Mouse (Mus musculus): ENCODE data around the gene Scfd2. TPM values are rescaled to one million over a fixed set of nuclear protein-coding genes. Genes with fewer than 3 reads are reported as not detected.
A peak's percentile ranks its signal among the peaks of the same experiment; 100 is the strongest.

The Scfd2 gene
- polyA plus RNA-seq, 1 experiment from 2014 or later, result 14.4 TPM

DNA sequence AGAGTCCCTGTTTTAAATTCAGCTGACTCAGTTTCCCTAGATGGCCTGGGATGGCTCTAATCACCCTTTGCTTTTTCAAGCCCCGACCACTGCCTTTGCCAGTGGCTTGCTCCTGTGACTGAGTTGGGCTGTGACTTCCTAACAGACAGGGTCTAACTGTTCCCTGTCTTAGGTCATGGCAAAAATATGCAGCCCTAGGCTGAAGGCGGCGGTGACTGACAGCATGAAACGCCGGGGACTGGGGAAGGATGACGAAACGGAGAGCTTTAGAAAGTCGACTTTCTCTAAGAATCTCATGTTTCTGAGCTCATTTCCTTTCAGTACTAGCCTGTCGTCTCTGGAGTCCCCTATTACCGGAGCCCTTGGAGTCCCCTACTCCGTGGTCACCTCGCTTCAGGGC lies 359.4 kb downstream of the Scfd2 start:
- H3K27ac ChIP-seq (replicated peaks in 1 of 2; ENCODE audit: control insufficient read depth in 1 of 2, insufficient read depth in 1 of 2, low read depth in 2 of 2, low read length in 2 of 2), result peak overlapping the region; percentile 82 to 94
- no peak overlapping the region for H3K4me3 ChIP-seq (ENCODE audit: control insufficient read depth in 1 of 2, insufficient read depth in 1 of 2, low read depth in 1 of 2, low read length in 2 of 2)
- peak; percentile 79 for ATAC-seq (ENCODE audit: insufficient number of reproducible peaks, insufficient read depth, low FRiP score, low read depth)
- peaks cover 36 to 55% of the 10 kb centered on the region in 2 experiments for H3K4me1 ChIP-seq (ENCODE audit: control insufficient read depth in 2 of 2, insufficient read depth in 2 of 2, low read length in 2 of 2)
- 12% methylated on average over 12 of the region's 12 CpGs for WGBS
- no peaks in the 10 kb centered on the region for H3K27me3 ChIP-seq (ENCODE audit: control insufficient read depth, insufficient read depth, low read length)
- H3K9me3 ChIP-seq (ENCODE audit: control insufficient read depth, low read length), result no peaks in the 10 kb centered on the region
- H3K36me3 ChIP-seq (ENCODE audit: control insufficient read depth, insufficient read depth, low read length), result no peaks in the 10 kb centered on the region
- peak overlapping the region; percentile 42 for H3K4me2 ChIP-seq (ENCODE audit: low read length)
- peak overlapping the region; percentile 44 for H3K9ac ChIP-seq (ENCODE audit: low read length)

GRCm38 (mm10) chr5:74171768-74172167 lies 359.8 kb downstream of the Scfd2 start:
- H3K4me2 ChIP-seq (ENCODE audit: low read length), result peak overlapping the region; percentile 42; the same call in 1 of the 2 replicates
- H3K27me3 ChIP-seq (ENCODE audit: control insufficient read depth, insufficient read depth, low read length), result no peaks in the 10 kb centered on the region
- H3K27ac ChIP-seq (replicated peaks in 1 of 2; ENCODE audit: control insufficient read depth in 1 of 2, insufficient read depth in 1 of 2, low read depth in 2 of 2, low read length in 2 of 2), result peak overlapping the region; percentile 82 to 94
- no peaks in the 10 kb centered on the region for H3K36me3 ChIP-seq (ENCODE audit: control insufficient read depth, insufficient read depth, low read length)
- H3K4me3 ChIP-seq (ENCODE audit: control insufficient read depth in 1 of 2, insufficient read depth in 1 of 2, low read depth in 1 of 2, low read length in 2 of 2), result no peak overlapping the region
- H3K9me3 ChIP-seq (ENCODE audit: control insufficient read depth, low read length), result no peaks in the 10 kb centered on the region
- ATAC-seq (ENCODE audit: insufficient number of reproducible peaks, insufficient read depth, low FRiP score, low read depth), result no peak
- peaks cover 36 to 52% of the 10 kb centered on the region in 2 experiments for H3K4me1 ChIP-seq (ENCODE audit: control insufficient read depth in 2 of 2, insufficient read depth in 2 of 2, low read length in 2 of 2)
- peak overlapping the region; percentile 44 for H3K9ac ChIP-seq (ENCODE audit: low read length)
- 64% methylated on average over 9 of the region's 9 CpGs for WGBS

DNA sequence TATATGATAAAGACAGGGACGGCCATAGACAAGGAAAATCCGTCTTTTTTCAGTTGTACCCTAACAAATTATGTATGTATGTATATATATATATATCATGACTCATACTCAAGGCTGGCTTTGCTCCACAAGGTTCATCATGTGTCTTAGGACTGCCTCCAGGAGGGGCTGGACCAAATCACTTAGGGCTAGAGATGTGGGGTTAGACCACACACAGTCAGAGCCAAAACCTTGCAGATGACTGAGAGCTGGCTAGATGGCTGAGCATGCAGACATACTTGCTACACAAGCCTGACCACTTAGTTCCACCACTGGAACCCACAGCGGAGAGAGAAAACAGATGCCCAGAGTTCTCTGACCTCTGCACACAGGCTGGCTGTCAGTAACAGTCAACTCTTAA lies 363.5 kb downstream of the Scfd2 start:
- H3K27ac ChIP-seq (replicated peaks in 1 of 2; ENCODE audit: control insufficient read depth in 1 of 2, insufficient read depth in 1 of 2, low read depth in 2 of 2, low read length in 2 of 2), result no peak overlapping the region
- peaks cover 32 to 44% of the 10 kb centered on the region in 2 experiments for H3K4me1 ChIP-seq (ENCODE audit: control insufficient read depth in 2 of 2, insufficient read depth in 2 of 2, low read length in 2 of 2)
- WGBS, result 68% methylated on average over 3 of the region's 3 CpGs
- no peaks in the 10 kb centered on the region for H3K9me3 ChIP-seq (ENCODE audit: control insufficient read depth, low read length)
- H3K36me3 ChIP-seq (ENCODE audit: control insufficient read depth, insufficient read depth, low read length), result no peaks in the 10 kb centered on the region
- no peak overlapping the region for H3K4me3 ChIP-seq (ENCODE audit: control insufficient read depth in 1 of 2, insufficient read depth in 1 of 2, low read depth in 1 of 2, low read length in 2 of 2)
- H3K9ac ChIP-seq (ENCODE audit: low read length), result no peak overlapping the region; the same call in 1 of the 2 replicates
- H3K4me2 ChIP-seq (ENCODE audit: low read length), result no peak overlapping the region
- no peaks in the 10 kb centered on the region for H3K27me3 ChIP-seq (ENCODE audit: control insufficient read depth, insufficient read depth, low read length)
- no peak for ATAC-seq (ENCODE audit: insufficient number of reproducible peaks, insufficient read depth, low FRiP score, low read depth)

DNA sequence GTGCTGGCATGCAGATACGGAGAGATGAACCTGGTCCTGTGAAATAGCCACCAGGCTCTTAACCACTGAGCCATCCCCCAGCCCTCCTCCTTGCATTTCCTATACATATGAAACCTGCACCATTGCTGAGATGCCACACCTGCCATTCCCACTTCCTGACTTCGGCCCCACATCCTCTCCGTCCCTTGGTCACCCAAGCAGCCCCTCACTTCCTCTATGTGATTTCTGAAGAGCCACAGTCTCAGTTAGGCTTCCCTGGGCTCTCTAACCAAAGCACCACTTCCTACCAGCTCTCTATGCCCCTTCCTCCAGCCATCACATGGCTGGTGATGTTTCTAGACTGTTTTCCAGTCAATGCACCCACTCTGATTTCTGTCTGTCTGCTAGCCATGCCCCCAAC lies 364.9 kb downstream of the Scfd2 start:
- H3K27me3 ChIP-seq (ENCODE audit: control insufficient read depth, insufficient read depth, low read length), result no peaks in the 10 kb centered on the region
- no peaks in the 10 kb centered on the region for H3K9me3 ChIP-seq (ENCODE audit: control insufficient read depth, low read length)
- peaks cover 36 to 44% of the 10 kb centered on the region in 2 experiments for H3K4me1 ChIP-seq (ENCODE audit: control insufficient read depth in 2 of 2, insufficient read depth in 2 of 2, low read length in 2 of 2)
- no peak for ATAC-seq (ENCODE audit: insufficient number of reproducible peaks, insufficient read depth, low FRiP score, low read depth)
- H3K4me3 ChIP-seq (ENCODE audit: control insufficient read depth in 1 of 2, insufficient read depth in 1 of 2, low read depth in 1 of 2, low read length in 2 of 2), result no peak overlapping the region
- no peak overlapping the region for H3K4me2 ChIP-seq (ENCODE audit: low read length)
- H3K9ac ChIP-seq (ENCODE audit: low read length), result no peak overlapping the region
- H3K36me3 ChIP-seq (ENCODE audit: control insufficient read depth, insufficient read depth, low read length), result no peaks in the 10 kb centered on the region
- 82% methylated on average over 3 of the region's 3 CpGs for WGBS
- H3K27ac ChIP-seq (replicated peaks in 1 of 2; ENCODE audit: control insufficient read depth in 1 of 2, insufficient read depth in 1 of 2, low read depth in 2 of 2, low read length in 2 of 2), result no peak overlapping the region

DNA sequence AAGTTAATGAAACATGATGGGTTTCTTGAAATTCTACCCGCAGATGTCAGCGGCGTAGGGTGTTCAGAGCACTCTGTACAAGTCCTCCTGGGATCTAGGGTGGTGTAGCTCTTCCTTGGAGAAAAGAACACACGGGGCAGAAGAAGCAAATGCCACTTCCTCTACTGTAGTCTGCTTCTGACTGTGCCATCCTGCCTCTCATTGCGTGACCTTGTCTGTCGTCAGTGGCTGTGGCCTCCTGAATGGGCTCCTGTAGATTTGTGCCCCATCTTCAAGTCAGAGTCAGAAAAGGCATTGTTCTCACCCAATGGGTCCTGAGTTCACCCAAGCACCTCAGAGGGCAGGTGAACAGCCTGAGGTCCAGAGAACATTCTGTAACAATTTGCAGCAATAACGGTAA lies 367.0 kb downstream of the Scfd2 start:
- Histone ChIP-seq H3K27ac (replicated peaks in 1 of 2; ENCODE audit: control insufficient read depth in 1 of 2, insufficient read depth in 1 of 2, low read depth in 2 of 2, low read length in 2 of 2) (no peak overlapping the region), H3K27me3 (ENCODE audit: control insufficient read depth, insufficient read depth, low read length) (no peaks in the 10 kb centered on the region), H3K4me2 (ENCODE audit: low read length) (no peak overlapping the region), H3K36me3 (ENCODE audit: control insufficient read depth, insufficient read depth, low read length) (no peaks in the 10 kb centered on the region), H3K9me3 (ENCODE audit: control insufficient read depth, low read length) (no peaks in the 10 kb centered on the region), H3K4me1 (ENCODE audit: control insufficient read depth in 2 of 2, insufficient read depth in 2 of 2, low read length in 2 of 2) (peaks cover 50 to 61% of the 10 kb centered on the region in 2 experiments), H3K9ac (ENCODE audit: low read length) (no peak overlapping the region), H3K4me3 (ENCODE audit: control insufficient read depth in 1 of 2, insufficient read depth in 1 of 2, low read depth in 1 of 2, low read length in 2 of 2) (no peak overlapping the region)
- WGBS, result 84% methylated on average over 7 of the region's 7 CpGs
- no peak for ATAC-seq (ENCODE audit: insufficient number of reproducible peaks, insufficient read depth, low FRiP score, low read depth)

- Histone ChIP-seq H3K27me3 (ENCODE audit: control insufficient read depth, insufficient read depth, low read length) (no peaks in the 10 kb centered on the region), H3K4me1 (ENCODE audit: control insufficient read depth in 2 of 2, insufficient read depth in 2 of 2, low read length in 2 of 2) (peaks cover 47 to 60% of the 10 kb centered on the region in 2 experiments), H3K9me3 (ENCODE audit: control insufficient read depth, low read length) (no peaks in the 10 kb centered on the region), H3K9ac (ENCODE audit: low read length) (no peak overlapping the region), H3K4me2 (ENCODE audit: low read length) (no peak overlapping the region), H3K36me3 (ENCODE audit: control insufficient read depth, insufficient read depth, low read length) (no peaks in the 10 kb centered on the region), H3K27ac (replicated peaks in 1 of 2; ENCODE audit: control insufficient read depth in 1 of 2, insufficient read depth in 1 of 2, low read depth in 2 of 2, low read length in 2 of 2) (peak overlapping the region; percentile 19 to 94; a peak in 2 of 4 replicates), H3K4me3 (ENCODE audit: control insufficient read depth in 1 of 2, insufficient read depth in 1 of 2, low read depth in 1 of 2, low read length in 2 of 2) (no peak overlapping the region)
- no peak for ATAC-seq (ENCODE audit: insufficient number of reproducible peaks, insufficient read depth, low FRiP score, low read depth)
- WGBS, result 58% methylated on average over 6 of the region's 6 CpGs
These were observed 368.4 kb downstream of the Scfd2 start for GRCm38 (mm10) chr5:74163141-74163540.

DNA sequence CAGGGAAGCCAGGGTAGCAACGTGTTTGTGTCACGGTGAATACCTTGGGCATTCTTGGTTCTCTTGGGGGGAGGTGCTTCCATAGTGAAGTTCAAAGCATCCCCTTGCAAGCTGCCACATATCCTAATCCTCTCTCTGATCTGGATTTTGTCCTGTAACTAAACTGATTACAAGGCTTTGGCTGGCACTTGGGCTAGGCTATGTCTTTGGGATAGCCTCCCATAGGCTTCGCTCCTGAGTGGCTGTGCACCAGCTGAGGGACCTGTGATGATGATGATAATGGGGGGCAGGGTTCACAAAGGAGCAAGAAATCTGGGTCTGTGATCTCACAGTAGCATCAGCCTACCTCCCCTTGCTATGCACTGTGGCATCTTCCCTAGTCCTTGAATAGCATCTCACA lies 369.5 kb downstream of the Scfd2 start:
- Histone ChIP-seq H3K9ac (ENCODE audit: low read length) (peak overlapping the region; percentile 63), H3K4me3 (ENCODE audit: control insufficient read depth in 1 of 2, insufficient read depth in 1 of 2, low read depth in 1 of 2, low read length in 2 of 2) (peak overlapping the region; percentile 30 to 31; a peak in 3 of 4 replicates), H3K9me3 (ENCODE audit: control insufficient read depth, low read length) (no peaks in the 10 kb centered on the region), H3K27me3 (ENCODE audit: control insufficient read depth, insufficient read depth, low read length) (no peaks in the 10 kb centered on the region), H3K4me1 (ENCODE audit: control insufficient read depth in 2 of 2, insufficient read depth in 2 of 2, low read length in 2 of 2) (peaks cover 46 to 55% of the 10 kb centered on the region in 2 experiments), H3K4me2 (ENCODE audit: low read length) (peak overlapping the region; percentile 67), H3K36me3 (ENCODE audit: control insufficient read depth, insufficient read depth, low read length) (no peaks in the 10 kb centered on the region), H3K27ac (replicated peaks in 1 of 2; ENCODE audit: control insufficient read depth in 1 of 2, insufficient read depth in 1 of 2, low read depth in 2 of 2, low read length in 2 of 2) (peak overlapping the region; percentile 85 to 94)
- 25% methylated on average over 3 of the region's 3 CpGs for WGBS
- ATAC-seq (ENCODE audit: insufficient number of reproducible peaks, insufficient read depth, low FRiP score, low read depth), result no peak

GRCm38 (mm10) chr5:74161297-74161926 lies 370.1 kb downstream of the Scfd2 start:
- H3K27ac ChIP-seq (replicated peaks in 1 of 2; ENCODE audit: control insufficient read depth in 1 of 2, insufficient read depth in 1 of 2, low read depth in 2 of 2, low read length in 2 of 2), result peak overlapping the region; percentile 85 to 94
- no peaks in the 10 kb centered on the region for H3K9me3 ChIP-seq (ENCODE audit: control insufficient read depth, low read length)
- WGBS, result 2% methylated on average over 15 of the region's 15 CpGs
- H3K4me3 ChIP-seq (ENCODE audit: control insufficient read depth in 1 of 2, insufficient read depth in 1 of 2, low read depth in 1 of 2, low read length in 2 of 2), result peak overlapping the region; percentile 30 to 31; a peak in 3 of 4 replicates
- H3K9ac ChIP-seq (ENCODE audit: low read length), result peak overlapping the region; percentile 63
- H3K4me2 ChIP-seq (ENCODE audit: low read length), result peak overlapping the region; percentile 67
- peaks cover 46 to 55% of the 10 kb centered on the region in 2 experiments for H3K4me1 ChIP-seq (ENCODE audit: control insufficient read depth in 2 of 2, insufficient read depth in 2 of 2, low read length in 2 of 2)
- H3K27me3 ChIP-seq (ENCODE audit: control insufficient read depth, insufficient read depth, low read length), result no peaks in the 10 kb centered on the region
- H3K36me3 ChIP-seq (ENCODE audit: control insufficient read depth, insufficient read depth, low read length), result no peaks in the 10 kb centered on the region
- ATAC-seq (ENCODE audit: insufficient number of reproducible peaks, insufficient read depth, low FRiP score, low read depth), result peak; percentile 89

All from heart, embryonic 14.5 days (tissue).